Mouse (Mus musculus) neural tube, embryonic 14.5 days (tissue): ENCODE measurements around the gene Rabl6. TPM values are rescaled to one million over a fixed set of nuclear protein-coding genes. Genes with fewer than 3 reads are reported as not detected.

Experiments used
- ATAC-seq: fragments of 200-750 bp; cut with Nextera tagmentation; 2 replicates; pipeline ENCODE4 v1.8.0; 2017; ENCODE audit warnings: low read depth, mild to moderate bottlenecking, moderate TSS enrichment, moderate library complexity
- H3K27ac ChIP-seq: fragments of 300-500 bp; sonication (generic); 2 replicates; pipeline ENCODE4 v1.5.1; 2014; ENCODE audit warnings: low read depth, mild to moderate bottlenecking, control low read depth, low read length, moderate library complexity, mixed read lengths
- H3K27me3 ChIP-seq: fragments of 300-500 bp; sonication (generic); 2 replicates; pipeline ENCODE4 v1.6.1; 2014; ENCODE audit warnings: low read length; ENCODE audit not compliant: control insufficient read depth, insufficient read depth
- H3K36me3 ChIP-seq: fragments of 300-500 bp; sonication (generic); 2 replicates; pipeline ENCODE4 v1.6.1; 2014; ENCODE audit warnings: low read length, mixed read lengths; ENCODE audit not compliant: control insufficient read depth, insufficient read depth
- H3K4me1 ChIP-seq: fragments of 300-500 bp; sonication (generic); 2 replicates; pipeline ENCODE4 v1.6.1; 2014; ENCODE audit warnings: low read length; ENCODE audit not compliant: control insufficient read depth, insufficient read depth
- H3K4me2 ChIP-seq: fragments of 300-500 bp; sonication (generic); 2 replicates; pipeline ENCODE4 v1.6.1; 2014; ENCODE audit warnings: mild to moderate bottlenecking, low read depth, low read length, control low read depth
- H3K4me3 ChIP-seq: fragments of 300-500 bp; sonication (generic); 2 replicates; pipeline ENCODE4 v1.5.1; 2014; ENCODE audit warnings: low read depth, low read length, control low read depth, mixed read lengths
- H3K9ac ChIP-seq: fragments of 300-500 bp; sonication (generic); replicated peaks from 2 replicates; pipeline ENCODE4 v1.6.1; 2014; ENCODE audit warnings: low read depth, mild to moderate bottlenecking, control low read depth, low read length, mixed read lengths
- H3K9me3 ChIP-seq: fragments of 300-500 bp; sonication (generic); 2 replicates; pipeline ENCODE4 v1.6.1; 2016; ENCODE audit warnings: low read length; ENCODE audit not compliant: control insufficient read depth
- WGBS: fragments of 180-500 bp; shearing (Covaris S2); extraction: QIAGEN DNeasy Blood & Tissue Kit; methylation state at CpG from one replicate; pipeline ENCODE4 v1.1.7; 2014; 5-methylcytosine and 5-hydroxymethylcytosine counted together
- polyA plus RNA-seq: library from polyadenylated mRNA; unstranded; fragments of >200 nt; fragmentation: Nextera tagmentation; extraction: Ambion mirVana; gene quantifications from 2 replicates; pipeline ENCODE4 v1.2.1, GENCODE M21; 2014

Rabl6 gene
- polyA plus RNA-seq, 1 experiment from 2014 or later: 64.2 TPM

DNA sequence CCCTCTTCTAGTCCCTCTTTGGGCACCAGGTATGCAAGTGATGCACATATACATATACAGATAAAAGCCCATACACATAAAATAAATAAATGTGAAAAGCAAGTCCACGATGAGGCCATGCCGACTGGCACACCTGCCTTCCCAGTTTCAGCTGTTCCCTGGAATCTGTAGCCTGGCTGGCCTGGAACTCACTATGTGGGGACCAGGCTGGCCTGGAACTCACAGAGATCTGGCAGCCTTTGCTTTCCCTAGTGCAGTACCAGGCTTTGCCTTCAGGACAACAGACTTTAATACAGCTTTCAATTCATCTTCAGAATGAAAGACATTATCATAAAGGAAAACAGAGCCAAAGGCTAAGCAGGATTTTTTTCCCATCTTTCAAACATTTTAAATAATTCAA lies 74.6 kb downstream of the Rabl6 start:
- no peaks in the 10 kb centered on the region for H3K4me1 ChIP-seq
- no peak overlapping the region for H3K4me2 ChIP-seq
- H3K27ac ChIP-seq: no peak overlapping the region
- 95% methylated on average over 2 of the region's 2 CpGs for WGBS
- H3K4me3 ChIP-seq: no peak overlapping the region
- no peak overlapping the region for H3K9ac ChIP-seq
- H3K27me3 ChIP-seq: no peaks in the 10 kb centered on the region
- ATAC-seq: no peak
- peaks cover 16% of the 10 kb centered on the region; the same call in 1 of the 2 replicates for H3K36me3 ChIP-seq
- no peaks in the 10 kb centered on the region for H3K9me3 ChIP-seq

Other genes with a start within 250 kb of the Rabl6 start
- gene Uap1l1, start 242.8 kb downstream of the Rabl6 start, polyA plus RNA-seq: 4.6 and 5.2 TPM in 2 replicates
- gene Sapcd2, start 236.2 kb downstream of the Rabl6 start, polyA plus RNA-seq: 6.9 and 7.8 TPM in 2 replicates
- 1.6 and 10.6 TPM in 2 replicates for gene Entpd2, start 212.6 kb downstream of the Rabl6 start, polyA plus RNA-seq
- 397 and 496 TPM in 2 replicates for gene Npdc1, start 209.2 kb downstream of the Rabl6 start, polyA plus RNA-seq
- 0.17 and 0.23 TPM in 2 replicates for gene Fut7, start 185.3 kb downstream of the Rabl6 start, polyA plus RNA-seq
- 16.2 and 17.0 TPM in 2 replicates for gene Abca2, start 179.8 kb downstream of the Rabl6 start, polyA plus RNA-seq
- 1.5 and 2.4 TPM in 2 replicates for gene Clic3, start 151.7 kb downstream of the Rabl6 start, polyA plus RNA-seq
- gene Paxx, start 147.4 kb downstream of the Rabl6 start, polyA plus RNA-seq: 94.5 and 124 TPM in 2 replicates
- 5.6 and 87.6 TPM in 2 replicates for gene Ptgds, start 138.5 kb downstream of the Rabl6 start, polyA plus RNA-seq
- gene Lcn12, start 114.6 kb downstream of the Rabl6 start, polyA plus RNA-seq: not detected in 2 replicates
- 124 and 137 TPM in 2 replicates for gene Fbxw5, start 107.8 kb downstream of the Rabl6 start, polyA plus RNA-seq
- 5.6 and 6.8 TPM in 2 replicates for gene C8g, start 106.8 kb downstream of the Rabl6 start, polyA plus RNA-seq
- gene Traf2, start 61.6 kb downstream of the Rabl6 start, polyA plus RNA-seq: 12.6 and 14.8 TPM in 2 replicates
- 373 and 390 TPM in 2 replicates for gene Edf1, start 50.7 kb downstream of the Rabl6 start, polyA plus RNA-seq
- gene Mamdc4, start 33.7 kb downstream of the Rabl6 start, polyA plus RNA-seq: 2.2 and 2.3 TPM in 2 replicates
- gene Phpt1, start 33.3 kb downstream of the Rabl6 start, polyA plus RNA-seq: 184 and 209 TPM in 2 replicates
- gene Ajm1, start 26.8 kb downstream of the Rabl6 start, polyA plus RNA-seq: 8.1 and 13.3 TPM in 2 replicates
- gene Ccdc183, start 9.2 kb upstream of the Rabl6 start, polyA plus RNA-seq: 0.33 and 0.43 TPM in 2 replicates
- 48.5 and 55.3 TPM in 2 replicates for gene Tmem141, start 13.5 kb upstream of the Rabl6 start, polyA plus RNA-seq
- gene Fcna, start 19.5 kb upstream of the Rabl6 start, polyA plus RNA-seq: 0.63 and 3.3 TPM in 2 replicates
- not detected in 2 replicates for gene Lcn8, start 44.6 kb upstream of the Rabl6 start, polyA plus RNA-seq
- not detected in 2 replicates for gene Lcn5, start 49.4 kb upstream of the Rabl6 start, polyA plus RNA-seq
- gene Lcn6, start 68.3 kb upstream of the Rabl6 start, polyA plus RNA-seq: not detected in 2 replicates
- gene Lcn10, start 74.2 kb upstream of the Rabl6 start, polyA plus RNA-seq: not detected in 2 replicates
- gene Obp2a, start 91.5 kb upstream of the Rabl6 start, polyA plus RNA-seq: not detected in 2 replicates
- gene Bmyc, start 98.2 kb upstream of the Rabl6 start, polyA plus RNA-seq: 138 and 160 TPM in 2 replicates
- not detected in 2 replicates for gene Obp2b, start 128.5 kb upstream of the Rabl6 start, polyA plus RNA-seq
- not detected in 2 replicates for gene Lcn3, start 157.0 kb upstream of the Rabl6 start, polyA plus RNA-seq
- gene Lcn11, start 168.5 kb upstream of the Rabl6 start, polyA plus RNA-seq: not detected in 2 replicates
- not detected in 2 replicates for gene Gm13539, start 173.7 kb upstream of the Rabl6 start, polyA plus RNA-seq
- gene Glt6d1, start 207.3 kb upstream of the Rabl6 start, polyA plus RNA-seq: not detected in 2 replicates
- gene Lcn9, start 214.6 kb upstream of the Rabl6 start, polyA plus RNA-seq: not detected in 2 replicates
- not detected in 2 replicates for gene Sohlh1, start 238.7 kb upstream of the Rabl6 start, polyA plus RNA-seq